Comparison of ENCODE assay signal across 13 mouse cellular contexts in genomic region chr3:145656993-145657713, GRCm38 (mm10). TPM values are rescaled to one million over a fixed set of nuclear protein-coding genes. Genes with fewer than 3 reads are reported as not detected.
DNase-seq lines count a peak whose midpoint lies in the region; ATAC-seq and TF ChIP-seq lines count a peak whose summit lies in the region.
"Had no signal": no experiment of that assay in that cellular context is flagged by ENCODE, and none has a peak within 500 bp of the region (broad histone marks: within the 10 kb centered on the region; RNA-seq: fewer than 3 reads in every experiment).

No protein-coding gene starts in this region.

- H3K9ac ChIP-seq in heart, embryonic 12.5 days, result no peak overlapping the region
- no peak overlapping the region for H3K9ac ChIP-seq in heart, postnatal 0 days (replicated peaks; ENCODE audit: low read depth, low read length)
- H3K9ac ChIP-seq: embryonic facial prominence, embryonic 13.5 days; hindbrain, embryonic 14.5 days; limb, embryonic 12.5 days had no signal

- WGBS in heart, embryonic 12.5 days, result 71% methylated on average over 14 of the region's 14 CpGs
- 36% methylated on average over 14 of the region's 14 CpGs for WGBS in heart, postnatal 0 days
- 93% methylated on average over 14 of the region's 14 CpGs for WGBS in thymus, adult 2 months

- no peaks in the 10 kb centered on the region for H3K27me3 ChIP-seq in heart, embryonic 12.5 days (replicated peaks)
- no peaks in the 10 kb centered on the region for H3K27me3 ChIP-seq in heart, postnatal 0 days (ENCODE audit: control insufficient read depth, insufficient read depth, low read length)
- peaks cover 5% of the 10 kb centered on the region for H3K27me3 ChIP-seq in thymus, adult 2 months (ENCODE audit: control insufficient read depth, insufficient read depth, low read length)
- H3K27me3 ChIP-seq: embryonic facial prominence, embryonic 13.5 days; limb, embryonic 12.5 days had no signal

- DNase-seq in heart, adult 18-20 months, result peak; percentile 56 to 68
- DNase-seq in NIH3T3 (ENCODE audit: low read depth), result peak; percentile 53
- peak; percentile 54 for DNase-seq in heart, postnatal 0 days (ENCODE audit: low spot score)
- DNase-seq in lung, postnatal 36 days, result peak; percentile 46
- DNase-seq in urinary bladder, postnatal 36 days (ENCODE audit: low spot score in 2 of 2), result no peak
- no peak for DNase-seq in thymus, adult 2 months
- DNase-seq: kidney, adult 8-10 months; layer of hippocampus, adult 9-11 months; right cerebral cortex, postnatal 14 days had no signal

- no peak for TF ChIP-seq POLR2A in thymus, adult 2 months (IDR thresholded peaks at IDR 0.05; ENCODE audit: control insufficient read depth, extremely low read depth, insufficient read depth, low read length, poor library complexity)

- no peak overlapping the region for H3K4me2 ChIP-seq in heart, embryonic 12.5 days
- peak overlapping the region; percentile 5; the same call in 1 of the 2 replicates for H3K4me2 ChIP-seq in heart, postnatal 0 days (ENCODE audit: low read depth, low read length)
- H3K4me2 ChIP-seq: embryonic facial prominence, embryonic 13.5 days; hindbrain, embryonic 14.5 days; limb, embryonic 12.5 days had no signal

- no peak overlapping the region for H3K4me3 ChIP-seq in heart, embryonic 12.5 days
- H3K4me3 ChIP-seq in heart, postnatal 0 days (ENCODE audit: low read depth, low read length), result no peak overlapping the region
- H3K4me3 ChIP-seq in thymus, adult 2 months (ENCODE audit: control insufficient read depth, insufficient read depth, low read length), result no peak overlapping the region
- H3K4me3 ChIP-seq: embryonic facial prominence, embryonic 13.5 days; limb, embryonic 12.5 days had no signal

- TF ChIP-seq CTCF in heart, postnatal 0 days (IDR thresholded peaks at IDR 0.05; ENCODE audit: low read depth), result no peak
- no peak for TF ChIP-seq CTCF in thymus, adult 2 months (IDR thresholded peaks at IDR 0.05; ENCODE audit: borderline replicate concordance, control insufficient read depth, extremely low read depth, insufficient read depth, low read length, poor library complexity)

- no peaks in the 10 kb centered on the region for H3K9me3 ChIP-seq in heart, embryonic 12.5 days (replicated peaks)
- no peaks in the 10 kb centered on the region for H3K9me3 ChIP-seq in heart, postnatal 0 days (replicated peaks; ENCODE audit: control insufficient read depth, low read length)
- H3K9me3 ChIP-seq: embryonic facial prominence, embryonic 13.5 days; limb, embryonic 12.5 days had no signal

- no peak for ATAC-seq in heart, embryonic 12.5 days (ENCODE audit: insufficient number of reproducible peaks, low FRiP score)
- peak; percentile 48; the same call in 1 of the 2 replicates for ATAC-seq in heart, postnatal 0 days (ENCODE audit: insufficient read depth, low read depth)

- no peak overlapping the region for H3K27ac ChIP-seq in heart, embryonic 12.5 days (ENCODE audit: poor library complexity, severe bottlenecking)
- H3K27ac ChIP-seq in heart, postnatal 0 days (ENCODE audit: low read depth), result 0 out of 2 replicates have a peak overlapping the region, but pooled peaks have one; percentile 15
- no peak overlapping the region for H3K27ac ChIP-seq in thymus, adult 2 months (ENCODE audit: control insufficient read depth, insufficient read depth, low read length)
- H3K27ac ChIP-seq: embryonic facial prominence, embryonic 13.5 days; hindbrain, embryonic 14.5 days; limb, embryonic 12.5 days had no signal

- H3K36me3 ChIP-seq in heart, embryonic 12.5 days, result peaks cover 6% of the 10 kb centered on the region
- no peaks in the 10 kb centered on the region for H3K36me3 ChIP-seq in heart, postnatal 0 days (replicated peaks; ENCODE audit: control insufficient read depth, insufficient read depth, low read length)
- no peaks in the 10 kb centered on the region for H3K36me3 ChIP-seq in thymus, adult 2 months (ENCODE audit: control insufficient read depth, insufficient read depth, low read length)
- H3K36me3 ChIP-seq: limb, embryonic 12.5 days had no signal

- no peak for TF ChIP-seq EP300 in heart, postnatal 0 days (IDR thresholded peaks at IDR 0.05; ENCODE audit: low read depth)

- H3K4me1 ChIP-seq in heart, embryonic 12.5 days (replicated peaks), result peaks cover 25% of the 10 kb centered on the region
- peaks cover 17% of the 10 kb centered on the region; the same call in 1 of the 2 replicates for H3K4me1 ChIP-seq in heart, postnatal 0 days (ENCODE audit: control insufficient read depth, insufficient read depth)
- H3K4me1 ChIP-seq in thymus, adult 2 months (replicated peaks; ENCODE audit: control insufficient read depth, insufficient read depth, low read length), result no peaks in the 10 kb centered on the region

RNA-seq across cellular contexts. Expression of gene Ccn1, which starts 7.4 kb away (rescaled TPM):
- 10 to 100 TPM; 77.5 to 83.7 TPM for total RNA-seq in heart, adult 18-20 months (2021)
- 93.5 and 100 TPM in 2 replicates for polyA plus RNA-seq in heart, embryonic 12.5 days (2016; fragmentation: Nextera tagmentation; extraction: Ambion mirVana)
- total RNA-seq in heart, postnatal 0 days (2014; rRNA removed; ENCODE audit: low replicate concordance), result 91.1 and 92.3 TPM in 2 replicates
- polyA plus RNA-seq in heart, postnatal 0 days (2015; fragmentation: Nextera tagmentation; extraction: Ambion mirVana), result 31.3 and 34.0 TPM in 2 replicates
- 5.8 and 8.1 TPM in 2 replicates for polyA plus RNA-seq in thymus, adult 2 months (2012; rRNA removed)

Comparison
In these comparisons a context has a peak if more than half of its experiments do, and no peak if none do; other contexts are left out.
1. DNase-seq: peak in heart, adult 18-20 months (2 of 2), NIH3T3 (single experiment), heart, postnatal 0 days (single experiment) and lung, postnatal 36 days (single experiment); none in urinary bladder, postnatal 36 days (0 of 2) and thymus, adult 2 months (single experiment).